Mouse (Mus musculus): Measurements from ENCODE around the gene Cfap58. TPM values are rescaled to one million over a fixed set of nuclear protein-coding genes. Genes with fewer than 3 reads are reported as not detected.
A peak's percentile ranks its signal among the peaks of the same experiment; 100 is the strongest.

Gene Cfap58
- polyA plus RNA-seq, 1 experiment from 2014 or later = 0.41 TPM

GRCm38 (mm10) chr19:47988880-47989574 is 51.6 kb downstream of the Cfap58 start:
- Histone ChIP-seq H3K4me2 (no peak overlapping the region), H3K27me3 (replicated peaks) (no peaks in the 10 kb centered on the region), H3K36me3 (replicated peaks) (no peaks in the 10 kb centered on the region), H3K9ac (no peak overlapping the region), H3K27ac (no peak overlapping the region), H3K9me3 (no peaks in the 10 kb centered on the region), H3K4me3 (no peak overlapping the region), H3K4me1 (no peaks in the 10 kb centered on the region)
- ATAC-seq (replicated peaks) = 0 out of 2 replicates have a peak, but pooled peaks have one; percentile 37
- 49% methylated on average over 13 of the region's 13 CpGs for WGBS

GRCm38 (mm10) chr19:47989575-47989891 is 52.1 kb downstream of the Cfap58 start:
- Histone ChIP-seq H3K9me3 (no peaks in the 10 kb centered on the region), H3K4me3 (no peak overlapping the region), H3K4me2 (no peak overlapping the region), H3K4me1 (no peaks in the 10 kb centered on the region), H3K27ac (no peak overlapping the region), H3K36me3 (replicated peaks) (no peaks in the 10 kb centered on the region), H3K9ac (no peak overlapping the region), H3K27me3 (replicated peaks) (no peaks in the 10 kb centered on the region)
- WGBS = 69% methylated on average over 4 of the region's 4 CpGs
- no peak for ATAC-seq (replicated peaks)

- H3K4me3 ChIP-seq = no peak overlapping the region
- no peak overlapping the region for H3K4me2 ChIP-seq
- no peaks in the 10 kb centered on the region for H3K4me1 ChIP-seq
- no peaks in the 10 kb centered on the region for H3K36me3 ChIP-seq (replicated peaks)
- H3K9me3 ChIP-seq = no peaks in the 10 kb centered on the region
- no peak overlapping the region for H3K9ac ChIP-seq
- ATAC-seq (replicated peaks) = no peak
- 69% methylated on average over 13 of the region's 13 CpGs for WGBS
- no peaks in the 10 kb centered on the region for H3K27me3 ChIP-seq (replicated peaks)
- H3K27ac ChIP-seq = no peak overlapping the region
Observed at GRCm38 (mm10) chr19:48001240-48001639, 63.8 kb downstream of the Cfap58 start.

GRCm38 (mm10) chr19:48001774-48002173 is 64.3 kb downstream of the Cfap58 start:
- ATAC-seq (replicated peaks) = no peak
- 82% methylated on average over 11 of the region's 11 CpGs for WGBS
- H3K4me1 ChIP-seq = no peaks in the 10 kb centered on the region
- H3K27me3 ChIP-seq (replicated peaks) = no peaks in the 10 kb centered on the region
- H3K4me3 ChIP-seq = no peak overlapping the region
- H3K4me2 ChIP-seq = no peak overlapping the region
- H3K9ac ChIP-seq = no peak overlapping the region
- H3K36me3 ChIP-seq (replicated peaks) = no peaks in the 10 kb centered on the region
- H3K9me3 ChIP-seq = 0 out of 2 replicates have a peak, but pooled peaks cover 2% of the 10 kb centered on the region
- H3K27ac ChIP-seq = no peak overlapping the region

GRCm38 (mm10) chr19:48008771-48009413 is 71.4 kb downstream of the Cfap58 start:
- WGBS = 70% methylated on average over 12 of the region's 12 CpGs
- H3K27me3 ChIP-seq (replicated peaks) = no peaks in the 10 kb centered on the region
- H3K27ac ChIP-seq = no peak overlapping the region
- no peaks in the 10 kb centered on the region for H3K36me3 ChIP-seq (replicated peaks)
- H3K9me3 ChIP-seq = 0 out of 2 replicates have a peak, but pooled peaks cover 3% of the 10 kb centered on the region
- no peak overlapping the region for H3K4me3 ChIP-seq
- no peak overlapping the region for H3K9ac ChIP-seq
- no peak overlapping the region for H3K4me2 ChIP-seq
- ATAC-seq (replicated peaks) = no peak
- no peaks in the 10 kb centered on the region for H3K4me1 ChIP-seq

- 0 out of 2 replicates have a peak, but pooled peaks cover 3% of the 10 kb centered on the region for H3K9me3 ChIP-seq
Observed at GRCm38 (mm10) chr19:48009586-48010331, 72.3 kb downstream of the Cfap58 start.

GRCm38 (mm10) chr19:48020103-48020502 is 82.6 kb downstream of the Cfap58 start:
- Histone ChIP-seq H3K4me1 (no peaks in the 10 kb centered on the region), H3K4me3 (no peak overlapping the region), H3K4me2 (no peak overlapping the region), H3K36me3 (replicated peaks) (no peaks in the 10 kb centered on the region), H3K9ac (no peak overlapping the region), H3K27ac (no peak overlapping the region), H3K27me3 (replicated peaks) (no peaks in the 10 kb centered on the region), H3K9me3 (no peaks in the 10 kb centered on the region)
- 63% methylated on average over 13 of the region's 13 CpGs for WGBS
- ATAC-seq (replicated peaks) = no peak

More at GRCm38 (mm10) chr19:48009586-48010331, 72.3 kb downstream of the Cfap58 start:
- Histone ChIP-seq H3K9ac (no peak overlapping the region), H3K4me3 (no peak overlapping the region), H3K27me3 (replicated peaks) (no peaks in the 10 kb centered on the region), H3K4me2 (no peak overlapping the region), H3K27ac (no peak overlapping the region), H3K4me1 (no peaks in the 10 kb centered on the region), H3K36me3 (replicated peaks) (no peaks in the 10 kb centered on the region)
- WGBS = 64% methylated on average over 15 of the region's 15 CpGs
- no peak for ATAC-seq (replicated peaks)

GRCm38 (mm10) chr19:48021435-48021834 is 84.0 kb downstream of the Cfap58 start:
- Histone ChIP-seq H3K4me2 (no peak overlapping the region), H3K9me3 (no peaks in the 10 kb centered on the region), H3K4me1 (no peaks in the 10 kb centered on the region), H3K27ac (no peak overlapping the region), H3K4me3 (no peak overlapping the region), H3K36me3 (replicated peaks) (no peaks in the 10 kb centered on the region), H3K27me3 (replicated peaks) (no peaks in the 10 kb centered on the region), H3K9ac (no peak overlapping the region)
- 70% methylated on average over 15 of the region's 15 CpGs for WGBS
- no peak for ATAC-seq (replicated peaks)

GRCm38 (mm10) chr19:48022763-48023162 is 85.3 kb downstream of the Cfap58 start:
- Histone ChIP-seq H3K4me3 (no peak overlapping the region), H3K4me1 (no peaks in the 10 kb centered on the region), H3K27ac (no peak overlapping the region), H3K36me3 (replicated peaks) (no peaks in the 10 kb centered on the region), H3K4me2 (no peak overlapping the region), H3K27me3 (replicated peaks) (no peaks in the 10 kb centered on the region), H3K9ac (no peak overlapping the region), H3K9me3 (no peaks in the 10 kb centered on the region)
- no peak for ATAC-seq (replicated peaks)
- WGBS = 72% methylated on average over 5 of the region's 5 CpGs

- H3K9ac ChIP-seq = no peak overlapping the region
- no peaks in the 10 kb centered on the region for H3K9me3 ChIP-seq
- no peak for ATAC-seq (replicated peaks)
- no peaks in the 10 kb centered on the region for H3K36me3 ChIP-seq (replicated peaks)
- WGBS = 90% methylated on average over 10 of the region's 10 CpGs
- H3K27ac ChIP-seq = no peak overlapping the region
- no peak overlapping the region for H3K4me2 ChIP-seq
- H3K4me1 ChIP-seq = no peaks in the 10 kb centered on the region
- H3K27me3 ChIP-seq (replicated peaks) = no peaks in the 10 kb centered on the region
- H3K4me3 ChIP-seq = no peak overlapping the region
Observed at GRCm38 (mm10) chr19:48023726-48024125, 86.3 kb downstream of the Cfap58 start.

- no peaks in the 10 kb centered on the region for H3K4me1 ChIP-seq
- H3K4me2 ChIP-seq = no peak overlapping the region
- H3K36me3 ChIP-seq (replicated peaks) = no peaks in the 10 kb centered on the region
- no peak overlapping the region for H3K9ac ChIP-seq
- no peak for ATAC-seq (replicated peaks)
- H3K4me3 ChIP-seq = no peak overlapping the region
- H3K27ac ChIP-seq = no peak overlapping the region
- no peaks in the 10 kb centered on the region for H3K9me3 ChIP-seq
- 88% methylated on average over 8 of the region's 8 CpGs for WGBS
- no peaks in the 10 kb centered on the region for H3K27me3 ChIP-seq (replicated peaks)
Observed at GRCm38 (mm10) chr19:48025366-48025765, 87.9 kb downstream of the Cfap58 start.

- H3K4me2 ChIP-seq = no peak overlapping the region
- H3K27ac ChIP-seq = no peak overlapping the region
- H3K4me1 ChIP-seq = no peaks in the 10 kb centered on the region
- H3K9ac ChIP-seq = no peak overlapping the region
- H3K9me3 ChIP-seq = no peaks in the 10 kb centered on the region
- no peak for ATAC-seq (replicated peaks)
- no peaks in the 10 kb centered on the region for H3K27me3 ChIP-seq (replicated peaks)
- H3K4me3 ChIP-seq = no peak overlapping the region
- 53% methylated on average over 2 of the region's 2 CpGs for WGBS
- no peaks in the 10 kb centered on the region for H3K36me3 ChIP-seq (replicated peaks)
Observed at GRCm38 (mm10) chr19:48026882-48027281, 89.4 kb downstream of the Cfap58 start.

Measured in midbrain, embryonic 15.5 days (tissue).